Mouse (Mus musculus) bone marrow macrophage, adult 2 months (primary cell): ENCODE data around the gene Pde4d.

ENCODE experiments used
- CTCF ChIP-seq: IDR thresholded peaks from 2 replicates; pipeline ENCODE4 v1.5.1; 2012; ENCODE audit warnings: low read depth, mild to moderate bottlenecking, low read length, moderate library complexity
- POLR2A ChIP-seq: IDR thresholded peaks from 2 replicates; pipeline ENCODE4 v1.6.1; 2012; ENCODE audit warnings: mild to moderate bottlenecking, low read depth, low read length, borderline replicate concordance

DNA sequence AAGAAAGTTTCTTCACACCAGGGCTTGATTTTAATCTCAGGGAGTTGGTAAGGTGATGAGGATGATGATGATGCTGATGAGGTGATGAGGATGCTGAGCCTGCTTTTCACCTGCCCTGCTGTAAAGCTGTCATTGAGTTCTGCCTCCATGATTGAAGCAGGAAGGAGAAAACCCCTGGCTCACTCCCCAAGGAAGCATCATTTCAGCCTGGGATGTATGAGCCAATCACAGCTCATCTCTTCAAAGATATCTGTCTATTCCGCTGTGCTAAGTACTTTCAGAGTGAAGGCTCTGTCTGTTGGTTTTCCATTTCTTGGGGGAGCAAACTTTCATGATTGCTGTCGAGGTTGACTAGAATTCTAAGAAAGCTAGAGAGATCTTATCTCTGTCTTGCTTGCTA is 1478.0 kb downstream of the Pde4d start:
- TF ChIP-seq CTCF: no peak
- no peak for TF ChIP-seq POLR2A
